Mouse (Mus musculus) limb, embryonic 14.5 days (tissue): ENCODE measurements around the gene Amigo3. TPM values are rescaled to one million over a fixed set of nuclear protein-coding genes. Genes with fewer than 3 reads are reported as not detected.

ENCODE experiments used
- ATAC-seq: fragments of 200-750 bp; cut with Nextera tagmentation; 2 replicates; pipeline ENCODE4 v1.8.0; 2017; ENCODE audit warnings: low read depth, moderate number of reproducible peaks, moderate TSS enrichment; ENCODE audit not compliant: low FRiP score
- DNase-seq: peaks from one replicate; pipeline ENCODE4 v3.0.0-alpha.2; 2015; ENCODE audit warnings: low spot score
- H3K27ac ChIP-seq: fragments of 300-500 bp; sonication (generic); replicated peaks from 2 replicates; pipeline ENCODE4 v1.5.1; 2014; ENCODE audit warnings: low read depth, mild to moderate bottlenecking, low read length, moderate library complexity, mixed read lengths
- H3K27me3 ChIP-seq: fragments of 300-500 bp; sonication (generic); 2 replicates; pipeline ENCODE4 v1.6.1; 2014; ENCODE audit warnings: low read length, mixed read lengths; ENCODE audit not compliant: control insufficient read depth, insufficient read depth
- H3K36me3 ChIP-seq: fragments of 300-500 bp; sonication (generic); 2 replicates; pipeline ENCODE4 v1.6.1; 2014; ENCODE audit warnings: mild to moderate bottlenecking, low read length, moderate library complexity, mixed read lengths; ENCODE audit not compliant: control insufficient read depth, insufficient read depth
- H3K4me1 ChIP-seq: fragments of 300-500 bp; sonication (generic); 2 replicates; pipeline ENCODE4 v1.6.1; 2014; ENCODE audit warnings: antibody characterized with exemption, low read length, mixed read lengths; ENCODE audit not compliant: control insufficient read depth, insufficient read depth
- H3K4me2 ChIP-seq: fragments of 300-500 bp; sonication (generic); replicated peaks from 2 replicates; pipeline ENCODE4 v1.6.1; 2014; ENCODE audit warnings: low read depth, mild to moderate bottlenecking, low read length, moderate library complexity; ENCODE audit not compliant: severe bottlenecking
- H3K4me3 ChIP-seq: fragments of 300-500 bp; sonication (generic); replicated peaks from 2 replicates; pipeline ENCODE4 v1.5.1; 2014; ENCODE audit warnings: low read length
- H3K9ac ChIP-seq: fragments of 300-500 bp; sonication (generic); 2 replicates; pipeline ENCODE4 v1.6.1; 2014; ENCODE audit warnings: mild to moderate bottlenecking, low read depth, low read length, moderate library complexity; ENCODE audit not compliant: severe bottlenecking
- H3K9me3 ChIP-seq: fragments of 300-500 bp; sonication (generic); 2 replicates; pipeline ENCODE4 v1.6.1; 2016; ENCODE audit warnings: low read length; ENCODE audit not compliant: control insufficient read depth
- POLR2A ChIP-seq: fragments of 200-500 bp; IDR thresholded peaks from 2 replicates; pipeline ENCODE4 v1.8.0; 2012; ENCODE audit warnings: inconsistent platforms, mild to moderate bottlenecking, moderate library complexity, borderline replicate concordance; ENCODE audit not compliant: insufficient read depth, insufficient read length; ENCODE audit errors: extremely low read depth
- WGBS: fragments of 180-500 bp; shearing (Covaris S2); extraction: QIAGEN DNeasy Blood & Tissue Kit; methylation state at CpG from one replicate; pipeline ENCODE4 v1.1.7; 2014; 5-methylcytosine and 5-hydroxymethylcytosine counted together
- microRNA-seq: library from miRNA; unstranded; fragments of <30 nt; microRNA quantifications from one replicate; pipeline ENCODE4, GENCODE M21; 2016
- polyA plus RNA-seq, 2 experiments: library from polyadenylated mRNA; depleted of rRNA in 1 of 2; stranded (reverse) in 1 of 2; unstranded in 1 of 2; fragments of >200 nt; fragmentation: Nextera tagmentation in 1 of 2; extraction: Ambion mirVana in 1 of 2; gene quantifications; 2 replicates each; pipeline versions ENCODE4 v1.2.1 to v1.2.3; 2012 to 2014

Amigo3 gene
- polyA plus RNA-seq, 2 experiments: 4.7 to 5.0 TPM

DNA sequence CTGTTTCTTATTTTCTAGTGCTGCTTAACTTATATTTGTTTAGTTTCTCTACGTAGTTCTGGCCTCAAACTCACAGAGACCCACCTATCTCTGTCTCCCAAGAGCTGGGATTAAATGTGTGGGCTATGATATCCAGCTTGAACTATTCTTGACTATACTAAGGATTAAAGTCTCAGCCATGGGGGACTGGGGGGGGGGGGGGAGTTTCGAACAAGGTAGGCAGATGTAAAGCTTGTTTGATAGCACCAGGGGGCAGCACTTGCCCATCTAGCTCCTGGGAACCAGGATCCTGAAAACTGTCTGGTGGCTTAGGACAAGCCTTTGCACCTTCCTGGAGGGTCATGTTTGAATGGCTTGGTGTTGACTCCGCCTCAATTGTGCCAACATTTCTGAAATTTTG is 42.6 kb downstream of the Amigo3 start:
- Histone ChIP-seq H3K4me1 (0 out of 2 replicates have a peak, but pooled peaks cover 9% of the 10 kb centered on the region), H3K9me3 (no peaks in the 10 kb centered on the region), H3K4me2 (peak overlapping the region; percentile 69), H3K4me3 (peak overlapping the region; percentile 56), H3K9ac (peak overlapping the region; percentile 62; the same call in 1 of the 2 replicates), H3K36me3 (peaks cover 20% of the 10 kb centered on the region), H3K27ac (no peak overlapping the region), H3K27me3 (no peaks in the 10 kb centered on the region)
- no peak for TF ChIP-seq POLR2A
- WGBS: 19% methylated on average over 3 of the region's 3 CpGs
- peak; percentile 74 for DNase-seq
- ATAC-seq: peak; percentile 26; the same call in 1 of the 2 replicates

DNA sequence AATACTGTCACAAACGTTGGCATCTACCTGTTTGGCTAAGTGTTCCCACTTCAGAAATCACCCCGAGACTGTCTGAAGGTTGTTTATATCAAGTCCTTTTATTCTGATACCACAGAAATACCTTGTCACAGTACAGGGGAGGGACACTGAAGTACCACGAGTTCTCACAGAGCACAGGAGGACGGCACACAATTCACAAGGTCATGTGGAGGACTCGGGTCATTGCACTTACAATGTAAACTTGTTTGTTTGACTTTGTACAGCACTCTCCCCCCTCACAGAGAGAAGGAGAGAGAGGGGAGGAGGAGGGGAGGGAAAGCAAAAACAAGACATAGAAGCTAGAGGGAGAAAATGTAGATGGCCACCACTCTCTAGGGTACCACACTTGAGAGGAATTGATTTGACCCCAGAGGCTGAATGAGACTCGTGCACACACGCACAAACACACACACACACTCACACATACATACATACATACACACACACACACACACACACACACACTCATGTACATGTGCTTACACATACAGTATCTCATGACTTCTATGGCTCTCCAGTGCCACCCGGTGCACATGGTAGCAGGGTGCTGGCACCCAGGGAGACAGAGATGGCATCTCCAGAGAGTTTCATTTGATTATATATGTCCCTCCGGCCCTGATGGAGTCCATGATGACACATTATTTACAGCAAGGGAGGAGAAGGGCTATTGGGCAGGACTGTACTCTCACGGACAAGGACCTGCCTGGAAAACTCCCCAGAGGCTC is 43.2 kb downstream of the Amigo3 start:
- Histone ChIP-seq H3K36me3 (peaks cover 14% of the 10 kb centered on the region), H3K27ac (no peak overlapping the region), H3K4me2 (no peak overlapping the region), H3K4me1 (0 out of 2 replicates have a peak, but pooled peaks cover 9% of the 10 kb centered on the region), H3K4me3 (no peak overlapping the region), H3K27me3 (no peaks in the 10 kb centered on the region), H3K9me3 (no peaks in the 10 kb centered on the region), H3K9ac (no peak overlapping the region)
- DNase-seq (no peak), ATAC-seq (no peak)
- WGBS: 68% methylated on average over 10 of the region's 10 CpGs
- TF ChIP-seq POLR2A: no peak

- Histone ChIP-seq H3K9me3 (no peaks in the 10 kb centered on the region), H3K4me2 (no peak overlapping the region), H3K27ac (no peak overlapping the region), H3K4me3 (no peak overlapping the region), H3K4me1 (peaks cover 7% of the 10 kb centered on the region; the same call in 1 of the 2 replicates), H3K36me3 (no peaks in the 10 kb centered on the region), H3K27me3 (no peaks in the 10 kb centered on the region), H3K9ac (no peak overlapping the region)
- DNase-seq: no peak
- ATAC-seq: no peak
- no peak for TF ChIP-seq POLR2A
- WGBS: 85% methylated on average over 8 of the region's 8 CpGs
These were observed 46.7 kb downstream of the Amigo3 start for GRCm38 (mm10) chr9:108099619-108100018.

GRCm38 (mm10) chr9:108104766-108105548 is 52.0 kb downstream of the Amigo3 start:
- no peaks in the 10 kb centered on the region for H3K36me3 ChIP-seq
- no peak for TF ChIP-seq POLR2A
- H3K9ac ChIP-seq: peak overlapping the region; percentile 14
- no peaks in the 10 kb centered on the region for H3K9me3 ChIP-seq
- DNase-seq (no peak), ATAC-seq (peak; percentile 73)
- H3K4me3 ChIP-seq: peak overlapping the region; percentile 10; the same call in 1 of the 2 replicates
- peaks cover 13% of the 10 kb centered on the region for H3K4me1 ChIP-seq
- peak overlapping the region; percentile 56 for H3K27ac ChIP-seq
- H3K27me3 ChIP-seq: no peaks in the 10 kb centered on the region
- peak overlapping the region; percentile 22 for H3K4me2 ChIP-seq
- WGBS: 36% methylated on average over 30 of the region's 31 CpGs

Small RNAs within 50 kb of the gene (microRNA-seq; reads per million reads assigned to microRNA genes)
- gene Gm47303: not detected
- gene Mir7088: not detected

Other genes with a start within 250 kb of the Amigo3 start
- 49.9 and 68.2 TPM in 2 replicates for gene Rbm6, start 179.9 kb upstream of the Amigo3 start, polyA plus RNA-seq (2012; rRNA removed)
- gene Rbm6, start 179.9 kb upstream of the Amigo3 start, polyA plus RNA-seq (2014; fragmentation: Nextera tagmentation; extraction: Ambion mirVana): 56.1 and 63.0 TPM in 2 replicates
- 20.0 and 24.1 TPM in 2 replicates for gene Mon1a, start 165.0 kb upstream of the Amigo3 start, polyA plus RNA-seq (2012; rRNA removed)
- gene Mon1a, start 165.0 kb upstream of the Amigo3 start, polyA plus RNA-seq (2014; fragmentation: Nextera tagmentation; extraction: Ambion mirVana): 12.3 and 15.3 TPM in 2 replicates
- 14.1 and 21.9 TPM in 2 replicates for gene Mst1r, start 146.3 kb upstream of the Amigo3 start, polyA plus RNA-seq (2012; rRNA removed)
- gene Mst1r, start 146.3 kb upstream of the Amigo3 start, polyA plus RNA-seq (2014; fragmentation: Nextera tagmentation; extraction: Ambion mirVana): 1.4 and 2.3 TPM in 2 replicates
- gene Actl11, start 124.7 kb upstream of the Amigo3 start, polyA plus RNA-seq (2012; rRNA removed): 0.03 TPM in 1 of 2 replicates, not detected in the other
- gene Actl11, start 124.7 kb upstream of the Amigo3 start, polyA plus RNA-seq (2014; fragmentation: Nextera tagmentation; extraction: Ambion mirVana): not detected in 2 replicates
- gene Camkv, start 117.5 kb upstream of the Amigo3 start, polyA plus RNA-seq (2012; rRNA removed): 14.2 and 16.7 TPM in 2 replicates
- gene Camkv, start 117.5 kb upstream of the Amigo3 start, polyA plus RNA-seq (2014; fragmentation: Nextera tagmentation; extraction: Ambion mirVana): 3.5 and 4.5 TPM in 2 replicates
- gene Traip, start 103.0 kb upstream of the Amigo3 start, polyA plus RNA-seq (2012; rRNA removed): 10.5 and 14.3 TPM in 2 replicates
- gene Traip, start 103.0 kb upstream of the Amigo3 start, polyA plus RNA-seq (2014; fragmentation: Nextera tagmentation; extraction: Ambion mirVana): 18.6 and 22.5 TPM in 2 replicates
- 28.2 and 33.6 TPM in 2 replicates for gene Uba7, start 77.7 kb upstream of the Amigo3 start, polyA plus RNA-seq (2012; rRNA removed)
- 32.2 and 33.4 TPM in 2 replicates for gene Uba7, start 77.7 kb upstream of the Amigo3 start, polyA plus RNA-seq (2014; fragmentation: Nextera tagmentation; extraction: Ambion mirVana)
- 16.7 and 19.6 TPM in 2 replicates for gene Gm20661, start 70.1 kb upstream of the Amigo3 start, polyA plus RNA-seq (2012; rRNA removed)
- 7.9 and 8.2 TPM in 2 replicates for gene Gm20661, start 70.1 kb upstream of the Amigo3 start, polyA plus RNA-seq (2014; fragmentation: Nextera tagmentation; extraction: Ambion mirVana)
- 79.6 and 84.6 TPM in 2 replicates for gene Inka1, start 67.3 kb upstream of the Amigo3 start, polyA plus RNA-seq (2012; rRNA removed)
- gene Inka1, start 67.3 kb upstream of the Amigo3 start, polyA plus RNA-seq (2014; fragmentation: Nextera tagmentation; extraction: Ambion mirVana): 112 and 118 TPM in 2 replicates
- gene Cdhr4, start 60.7 kb upstream of the Amigo3 start, polyA plus RNA-seq (2012; rRNA removed): 63.3 and 98.3 TPM in 2 replicates
- gene Cdhr4, start 60.7 kb upstream of the Amigo3 start, polyA plus RNA-seq (2014; fragmentation: Nextera tagmentation; extraction: Ambion mirVana): 13.0 and 20.6 TPM in 2 replicates
- gene Gm20662, start 56.8 kb upstream of the Amigo3 start, polyA plus RNA-seq (2012; rRNA removed): 6.8 and 12.4 TPM in 2 replicates
- gene Gm20662, start 56.8 kb upstream of the Amigo3 start, polyA plus RNA-seq (2014; fragmentation: Nextera tagmentation; extraction: Ambion mirVana): 0.66 and 0.76 TPM in 2 replicates
- 83.3 and 105 TPM in 2 replicates for gene Ip6k1, start 50.7 kb upstream of the Amigo3 start, polyA plus RNA-seq (2012; rRNA removed)
- 34.6 and 40.4 TPM in 2 replicates for gene Ip6k1, start 50.7 kb upstream of the Amigo3 start, polyA plus RNA-seq (2014; fragmentation: Nextera tagmentation; extraction: Ambion mirVana)
- 30.4 and 32.1 TPM in 2 replicates for gene Gmppb, start 3.9 kb upstream of the Amigo3 start, polyA plus RNA-seq (2012; rRNA removed)
- gene Gmppb, start 3.9 kb upstream of the Amigo3 start, polyA plus RNA-seq (2014; fragmentation: Nextera tagmentation; extraction: Ambion mirVana): 37.4 and 41.3 TPM in 2 replicates
- gene Mst1, start 27.3 kb downstream of the Amigo3 start, polyA plus RNA-seq (2012; rRNA removed): 0.93 and 1.1 TPM in 2 replicates
- gene Mst1, start 27.3 kb downstream of the Amigo3 start, polyA plus RNA-seq (2014; fragmentation: Nextera tagmentation; extraction: Ambion mirVana): 1.3 and 1.6 TPM in 2 replicates
- 67.9 and 89.0 TPM in 2 replicates for gene Rnf123, start 30.2 kb downstream of the Amigo3 start, polyA plus RNA-seq (2012; rRNA removed)
- 32.4 and 33.0 TPM in 2 replicates for gene Rnf123, start 30.2 kb downstream of the Amigo3 start, polyA plus RNA-seq (2014; fragmentation: Nextera tagmentation; extraction: Ambion mirVana)
- gene Apeh, start 41.4 kb downstream of the Amigo3 start, polyA plus RNA-seq (2012; rRNA removed): 55.6 and 64.6 TPM in 2 replicates
- 38.6 and 41.3 TPM in 2 replicates for gene Apeh, start 41.4 kb downstream of the Amigo3 start, polyA plus RNA-seq (2014; fragmentation: Nextera tagmentation; extraction: Ambion mirVana)
- 1.1 and 1.3 TPM in 2 replicates for gene Bsn, start 137.2 kb downstream of the Amigo3 start, polyA plus RNA-seq (2012; rRNA removed)
- 0.68 and 0.73 TPM in 2 replicates for gene Bsn, start 137.2 kb downstream of the Amigo3 start, polyA plus RNA-seq (2014; fragmentation: Nextera tagmentation; extraction: Ambion mirVana)
- 49.7 and 57.4 TPM in 2 replicates for gene Dag1, start 210.8 kb downstream of the Amigo3 start, polyA plus RNA-seq (2012; rRNA removed)
- gene Dag1, start 210.8 kb downstream of the Amigo3 start, polyA plus RNA-seq (2014; fragmentation: Nextera tagmentation; extraction: Ambion mirVana): 77.4 and 82.5 TPM in 2 replicates
- gene Nicn1, start 237.3 kb downstream of the Amigo3 start, polyA plus RNA-seq (2012; rRNA removed): 37.5 and 61.3 TPM in 2 replicates
- 40.2 and 49.6 TPM in 2 replicates for gene Nicn1, start 237.3 kb downstream of the Amigo3 start, polyA plus RNA-seq (2014; fragmentation: Nextera tagmentation; extraction: Ambion mirVana)
- 28.2 and 29.7 TPM in 2 replicates for gene Amt, start 243.7 kb downstream of the Amigo3 start, polyA plus RNA-seq (2012; rRNA removed)
- 6.9 and 7.0 TPM in 2 replicates for gene Amt, start 243.7 kb downstream of the Amigo3 start, polyA plus RNA-seq (2014; fragmentation: Nextera tagmentation; extraction: Ambion mirVana)